Mouse (Mus musculus): ENCODE measurements around the gene Dok5.

GRCm38 (mm10) chr2:170895096-170895495 is 163.5 kb downstream of the Dok5 start:
- TF ChIP-seq TCF12 (IDR thresholded peaks at IDR 0.05; ENCODE audit: insufficient read depth, poor library complexity, severe bottlenecking) (no peak), POLR2A (IDR thresholded peaks at IDR 0.05; ENCODE audit: insufficient read length, low read depth) (no peak), REST (IDR thresholded peaks at IDR 0.05; ENCODE audit: insufficient read depth, insufficient read length) (no peak), MYOG (IDR thresholded peaks at IDR 0.05; ENCODE audit: control insufficient read depth in 1 of 3, insufficient read depth in 1 of 3, insufficient read length in 2 of 3, low read depth in 2 of 3) (no peak), MAX (IDR thresholded peaks at IDR 0.05; ENCODE audit: low read depth) (no peak), POLR2AphosphoS2 (IDR thresholded peaks at IDR 0.05; ENCODE audit: insufficient read length, low read depth) (no peak), CEBPB (IDR thresholded peaks at IDR 0.05; ENCODE audit: insufficient read depth, poor library complexity, severe bottlenecking) (no peak), MYOD1 (IDR thresholded peaks at IDR 0.05; ENCODE audit: control insufficient read depth in 1 of 3, insufficient read length in 2 of 3, low read depth in 2 of 3) (no peak), USF1 (IDR thresholded peaks at IDR 0.05; ENCODE audit: low read depth) (no peak), TCF3 (IDR thresholded peaks at IDR 0.05; ENCODE audit: insufficient read length, low read depth) (no peak), E2F4 (IDR thresholded peaks at IDR 0.05; ENCODE audit: insufficient read depth) (no peak)
